In the genomic region with DNA sequence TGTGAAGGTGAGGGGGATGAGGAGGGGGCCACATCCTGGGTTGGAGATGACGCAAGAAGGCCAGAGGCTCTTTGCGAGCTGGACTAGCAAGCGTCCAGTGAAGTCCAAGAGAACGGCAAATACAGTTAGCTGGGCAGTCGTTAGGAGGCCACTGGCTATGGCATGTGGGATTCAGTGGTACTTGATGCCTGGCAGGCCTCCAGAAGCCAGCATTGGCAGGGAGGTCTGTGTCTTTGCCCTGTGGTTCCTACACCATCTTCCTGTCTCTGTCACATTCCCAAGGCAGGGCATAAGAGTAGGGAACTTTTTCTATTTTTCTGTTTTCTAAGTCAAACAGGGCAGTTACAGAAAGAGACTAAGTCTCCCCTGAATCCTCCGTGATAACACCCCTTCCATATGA, we compare ENCODE assay signal across 12 mouse cellular contexts.
DNase-seq lines count a peak whose midpoint lies in the region; ATAC-seq and TF ChIP-seq lines count a peak whose summit lies in the region.
"Had no signal": no experiment of that assay in that cellular context is flagged by ENCODE, and none has a peak within 500 bp of the region (broad histone marks: within the 10 kb centered on the region; RNA-seq: fewer than 3 reads in every experiment).

No protein-coding gene starts in this region.

- DNase-seq in cerebellum, postnatal 36 days, result peak; percentile 22 to 33
- no peak for DNase-seq in cerebellum, adult 11 months
- no peak for DNase-seq in forebrain, embryonic 11.5 days (ENCODE audit: low spot score)
- peak; percentile 70 for DNase-seq in hindbrain, postnatal 0 days (ENCODE audit: low spot score)
- no peak for DNase-seq in embryo, embryonic 10 days (ENCODE audit: low spot score)
- DNase-seq in kidney, adult 9 months, result no peak
- no peak for DNase-seq in left cerebral cortex, postnatal 36 days (ENCODE audit: low spot score in 2 of 2)
- DNase-seq: adrenal gland, postnatal 14 days; cerebellum, adult 11-12 months; heart, adult 11 months had no signal

- 80% methylated on average over 6 of the region's 6 CpGs for WGBS in forebrain, embryonic 11.5 days
- WGBS in hindbrain, postnatal 0 days, result 39% methylated on average over 6 of the region's 6 CpGs
- 67% methylated on average over 6 of the region's 6 CpGs for WGBS in neural tube, embryonic 12.5 days

- peak overlapping the region; percentile 58 for H3K9ac ChIP-seq in forebrain, embryonic 11.5 days (ENCODE audit: low read length)
- no peak overlapping the region for H3K9ac ChIP-seq in hindbrain, postnatal 0 days (replicated peaks; ENCODE audit: low read length)
- 0 out of 2 replicates have a peak overlapping the region, but pooled peaks have one; percentile 17 for H3K9ac ChIP-seq in neural tube, embryonic 12.5 days
- H3K9ac ChIP-seq: liver, embryonic 15.5 days had no signal

- no peaks in the 10 kb centered on the region for H3K9me3 ChIP-seq in forebrain, embryonic 11.5 days (ENCODE audit: control insufficient read depth, low read length)
- H3K9me3 ChIP-seq in hindbrain, postnatal 0 days (ENCODE audit: low read length), result no peaks in the 10 kb centered on the region
- no peaks in the 10 kb centered on the region for H3K9me3 ChIP-seq in neural tube, embryonic 12.5 days
- H3K9me3 ChIP-seq: liver, embryonic 15.5 days had no signal

- H3K4me2 ChIP-seq in forebrain, embryonic 11.5 days (ENCODE audit: low read depth, low read length, severe bottlenecking), result no peak overlapping the region
- H3K4me2 ChIP-seq in hindbrain, postnatal 0 days (ENCODE audit: low read depth, low read length), result no peak overlapping the region
- H3K4me2 ChIP-seq in neural tube, embryonic 12.5 days (replicated peaks), result 0 out of 2 replicates have a peak overlapping the region, but pooled peaks have one; percentile 32
- H3K4me2 ChIP-seq: liver, embryonic 15.5 days had no signal

- no peaks in the 10 kb centered on the region for H3K36me3 ChIP-seq in forebrain, embryonic 11.5 days (ENCODE audit: control insufficient read depth, insufficient read depth, low read length)
- no peaks in the 10 kb centered on the region for H3K36me3 ChIP-seq in hindbrain, postnatal 0 days (ENCODE audit: insufficient read depth, low read length)
- no peaks in the 10 kb centered on the region for H3K36me3 ChIP-seq in neural tube, embryonic 12.5 days
- H3K36me3 ChIP-seq: liver, embryonic 15.5 days had no signal

- no peak overlapping the region for H3K4me3 ChIP-seq in forebrain, embryonic 11.5 days (ENCODE audit: low read depth, low read length)
- H3K4me3 ChIP-seq in hindbrain, postnatal 0 days (ENCODE audit: low read length), result no peak overlapping the region
- H3K4me3 ChIP-seq in neural tube, embryonic 12.5 days, result no peak overlapping the region
- H3K4me3 ChIP-seq: liver, embryonic 15.5 days had no signal

- no peak for ATAC-seq in forebrain, embryonic 11.5 days (replicated peaks; ENCODE audit: low FRiP score)
- 0 out of 2 replicates have a peak, but pooled peaks have one; percentile 7 for ATAC-seq in hindbrain, postnatal 0 days
- 0 out of 2 replicates have a peak, but pooled peaks have one; percentile 1 for ATAC-seq in neural tube, embryonic 12.5 days (ENCODE audit: low FRiP score, low read depth)

- intact Hi-C loops in left cerebral cortex, postnatal 36 days (cut with DNase I), result no loop called here

- H3K4me1 ChIP-seq in forebrain, embryonic 11.5 days (replicated peaks; ENCODE audit: control insufficient read depth, insufficient read depth, low read length), result peaks cover 30% of the 10 kb centered on the region
- H3K4me1 ChIP-seq in hindbrain, postnatal 0 days (ENCODE audit: insufficient read depth, low read length), result peaks cover 27% of the 10 kb centered on the region
- peaks cover 47% of the 10 kb centered on the region for H3K4me1 ChIP-seq in neural tube, embryonic 12.5 days
- H3K4me1 ChIP-seq: liver, embryonic 15.5 days had no signal

- no peak; the same call in 1 of the 2 replicates for TF ChIP-seq CTCF in hindbrain, postnatal 0 days (IDR thresholded peaks at IDR 0.05; ENCODE audit: low read depth)

- H3K27me3 ChIP-seq in forebrain, embryonic 11.5 days (ENCODE audit: control insufficient read depth, insufficient read depth, low read length), result no peaks in the 10 kb centered on the region
- H3K27me3 ChIP-seq in hindbrain, postnatal 0 days (ENCODE audit: insufficient read depth, low read length), result no peaks in the 10 kb centered on the region
- H3K27me3 ChIP-seq in neural tube, embryonic 12.5 days (replicated peaks), result no peaks in the 10 kb centered on the region
- H3K27me3 ChIP-seq: liver, embryonic 15.5 days had no signal

- peak overlapping the region; percentile 90 for H3K27ac ChIP-seq in forebrain, embryonic 11.5 days (ENCODE audit: low read depth, low read length)
- peak overlapping the region; percentile 89 for H3K27ac ChIP-seq in hindbrain, postnatal 0 days
- peak overlapping the region; percentile 81 for H3K27ac ChIP-seq in neural tube, embryonic 12.5 days
- H3K27ac ChIP-seq: liver, embryonic 15.5 days had no signal

Comparison
In these comparisons a context has a peak if more than half of its experiments do, and no peak if none do; other contexts are left out.
1. DNase-seq: peak in cerebellum, postnatal 36 days (2 of 2) and hindbrain, postnatal 0 days (single experiment); none in cerebellum, adult 11 months (single experiment), forebrain, embryonic 11.5 days (single experiment), embryo, embryonic 10 days (single experiment), kidney, adult 9 months (single experiment) and left cerebral cortex, postnatal 36 days (0 of 2).
2. Peak in every context shown above with its lines, with median percentiles within 50 percentile points of each other: H3K27ac ChIP-seq.